Mouse (Mus musculus) midbrain, embryonic 13.5 days (tissue): ENCODE data around the gene Fbxo4. TPM values are rescaled to one million over a fixed set of nuclear protein-coding genes. Genes with fewer than 3 reads are reported as not detected.

ENCODE experiments used
- ATAC-seq: fragments of 200-750 bp; cut with Nextera tagmentation; 2 replicates; pipeline ENCODE4 v1.8.0; 2017; ENCODE audit warnings: mild to moderate bottlenecking, moderate TSS enrichment, moderate library complexity
- H3K27ac ChIP-seq: fragments of 300-500 bp; sonication (generic); 2 replicates; pipeline ENCODE4 v1.5.1; 2015; ENCODE audit warnings: inconsistent platforms, mild to moderate bottlenecking, moderate library complexity
- H3K27me3 ChIP-seq: fragments of 300-500 bp; sonication (generic); 2 replicates; pipeline ENCODE4 v1.6.1; 2015; ENCODE audit warnings: mild to moderate bottlenecking, inconsistent platforms
- H3K36me3 ChIP-seq: fragments of 300-500 bp; sonication (generic); 2 replicates; pipeline ENCODE4 v1.6.1; 2015; ENCODE audit warnings: mild to moderate bottlenecking, inconsistent platforms
- H3K4me1 ChIP-seq: fragments of 300-500 bp; sonication (generic); replicated peaks from 2 replicates; pipeline ENCODE4 v1.6.1; 2015; ENCODE audit warnings: inconsistent platforms
- H3K4me2 ChIP-seq: fragments of 300-500 bp; sonication (generic); replicated peaks from 2 replicates; pipeline ENCODE4 v1.6.1; 2015; ENCODE audit warnings: moderate library complexity, mild to moderate bottlenecking, inconsistent platforms
- H3K4me3 ChIP-seq: fragments of 300-500 bp; sonication (generic); replicated peaks from 2 replicates; pipeline ENCODE4 v1.5.1; 2015; ENCODE audit warnings: mild to moderate bottlenecking, inconsistent platforms
- H3K9ac ChIP-seq: fragments of 300-500 bp; sonication (generic); replicated peaks from 2 replicates; pipeline ENCODE4 v1.6.1; 2015; ENCODE audit warnings: mild to moderate bottlenecking, inconsistent platforms
- H3K9me3 ChIP-seq: fragments of 300-500 bp; sonication (generic); 2 replicates; pipeline ENCODE4 v1.6.1; 2016; ENCODE audit warnings: mild to moderate bottlenecking, inconsistent platforms
- WGBS: fragments of 180-500 bp; shearing (Covaris S2); methylation state at CpG from one replicate; pipeline ENCODE4 v1.1.7; 2015; 5-methylcytosine and 5-hydroxymethylcytosine counted together
- polyA plus RNA-seq: library from polyadenylated mRNA; unstranded; fragments of >200 nt; fragmentation: Nextera tagmentation; extraction: Ambion mirVana; gene quantifications from 2 replicates; pipeline ENCODE4 v1.2.1, GENCODE M21; 2015

Gene Fbxo4
- polyA plus RNA-seq, 1 experiment from 2014 or later = 7.3 TPM

GRCm38 (mm10) chr15:3970193-3970592, 9.2 kb downstream of the Fbxo4 start:
- no peak overlapping the region for H3K4me3 ChIP-seq
- no peak overlapping the region for H3K9ac ChIP-seq
- no peak overlapping the region for H3K4me2 ChIP-seq
- no peak overlapping the region for H3K27ac ChIP-seq
- H3K9me3 ChIP-seq = no peaks in the 10 kb centered on the region
- WGBS = 94% methylated on average over 6 of the region's 6 CpGs
- no peaks in the 10 kb centered on the region for H3K27me3 ChIP-seq
- no peaks in the 10 kb centered on the region for H3K4me1 ChIP-seq
- no peak for ATAC-seq
- peaks cover 8% of the 10 kb centered on the region for H3K36me3 ChIP-seq

GRCm38 (mm10) chr15:3969743-3970142, 9.6 kb downstream of the Fbxo4 start:
- no peaks in the 10 kb centered on the region for H3K9me3 ChIP-seq
- no peak overlapping the region for H3K9ac ChIP-seq
- WGBS = 94% methylated on average over 14 of the region's 14 CpGs
- no peaks in the 10 kb centered on the region for H3K27me3 ChIP-seq
- ATAC-seq = no peak
- peaks cover 8% of the 10 kb centered on the region for H3K36me3 ChIP-seq
- no peak overlapping the region for H3K27ac ChIP-seq
- H3K4me1 ChIP-seq = no peaks in the 10 kb centered on the region
- H3K4me2 ChIP-seq = no peak overlapping the region
- H3K4me3 ChIP-seq = no peak overlapping the region

GRCm38 (mm10) chr15:3962251-3962650, 17.1 kb downstream of the Fbxo4 start:
- H3K4me1 ChIP-seq = no peaks in the 10 kb centered on the region
- ATAC-seq = no peak
- no peak overlapping the region for H3K4me2 ChIP-seq
- no peak overlapping the region for H3K4me3 ChIP-seq
- 84% methylated on average over 8 of the region's 8 CpGs for WGBS
- H3K9me3 ChIP-seq = no peaks in the 10 kb centered on the region
- no peak overlapping the region for H3K27ac ChIP-seq
- no peaks in the 10 kb centered on the region for H3K27me3 ChIP-seq
- H3K9ac ChIP-seq = no peak overlapping the region
- H3K36me3 ChIP-seq = peaks cover 3% of the 10 kb centered on the region; the same call in 1 of the 2 replicates

- 39% methylated on average over 1 of the region's 1 CpGs for WGBS
- Histone ChIP-seq H3K27me3 (no peaks in the 10 kb centered on the region), H3K36me3 (no peaks in the 10 kb centered on the region), H3K4me2 (no peak overlapping the region), H3K9ac (no peak overlapping the region), H3K4me3 (no peak overlapping the region), H3K27ac (no peak overlapping the region), H3K4me1 (no peaks in the 10 kb centered on the region), H3K9me3 (no peaks in the 10 kb centered on the region)
- ATAC-seq = no peak
Measured at GRCm38 (mm10) chr15:3960094-3960493, 19.3 kb downstream of the Fbxo4 start.

GRCm38 (mm10) chr15:3957982-3958381, 21.4 kb downstream of the Fbxo4 start:
- Histone ChIP-seq H3K27ac (no peak overlapping the region), H3K36me3 (no peaks in the 10 kb centered on the region), H3K4me3 (no peak overlapping the region), H3K9ac (no peak overlapping the region), H3K9me3 (no peaks in the 10 kb centered on the region), H3K4me1 (no peaks in the 10 kb centered on the region), H3K27me3 (no peaks in the 10 kb centered on the region), H3K4me2 (no peak overlapping the region)
- 26% methylated on average over 4 of the region's 4 CpGs for WGBS
- 0 out of 2 replicates have a peak, but pooled peaks have one; percentile 17 for ATAC-seq

GRCm38 (mm10) chr15:3954971-3955370, 24.4 kb downstream of the Fbxo4 start:
- no peak overlapping the region for H3K27ac ChIP-seq
- H3K4me3 ChIP-seq = no peak overlapping the region
- H3K27me3 ChIP-seq = no peaks in the 10 kb centered on the region
- 73% methylated on average over 2 of the region's 2 CpGs for whole genome bisulfite sequencing
- H3K4me2 ChIP-seq = no peak overlapping the region
- no peaks in the 10 kb centered on the region for H3K4me1 ChIP-seq
- no peak overlapping the region for H3K9ac ChIP-seq
- no peaks in the 10 kb centered on the region for H3K36me3 ChIP-seq
- H3K9me3 ChIP-seq = no peaks in the 10 kb centered on the region
- ATAC-seq = no peak

- 89% methylated on average over 2 of the region's 2 CpGs for WGBS
- Histone ChIP-seq H3K4me2 (no peak overlapping the region), H3K36me3 (no peaks in the 10 kb centered on the region), H3K27ac (no peak overlapping the region), H3K4me3 (no peak overlapping the region), H3K4me1 (no peaks in the 10 kb centered on the region), H3K9me3 (no peaks in the 10 kb centered on the region), H3K27me3 (no peaks in the 10 kb centered on the region), H3K9ac (no peak overlapping the region)
- no peak for ATAC-seq
Measured at GRCm38 (mm10) chr15:3938132-3938531, 41.2 kb downstream of the Fbxo4 start.

GRCm38 (mm10) chr15:3936056-3936455, 43.3 kb downstream of the Fbxo4 start:
- no peak overlapping the region for H3K4me2 ChIP-seq
- H3K36me3 ChIP-seq = no peaks in the 10 kb centered on the region
- 88% methylated on average over 3 of the region's 3 CpGs for WGBS
- ATAC-seq = no peak
- H3K4me1 ChIP-seq = no peaks in the 10 kb centered on the region
- no peak overlapping the region for H3K27ac ChIP-seq
- H3K4me3 ChIP-seq = no peak overlapping the region
- H3K9me3 ChIP-seq = no peaks in the 10 kb centered on the region
- H3K27me3 ChIP-seq = no peaks in the 10 kb centered on the region
- H3K9ac ChIP-seq = no peak overlapping the region

GRCm38 (mm10) chr15:3933466-3933865, 45.9 kb downstream of the Fbxo4 start:
- H3K4me1 ChIP-seq = no peaks in the 10 kb centered on the region
- no peak for ATAC-seq
- H3K9ac ChIP-seq = no peak overlapping the region
- H3K9me3 ChIP-seq = no peaks in the 10 kb centered on the region
- 84% methylated on average over 4 of the region's 4 CpGs for WGBS
- H3K4me2 ChIP-seq = no peak overlapping the region
- no peaks in the 10 kb centered on the region for H3K36me3 ChIP-seq
- no peak overlapping the region for H3K27ac ChIP-seq
- H3K27me3 ChIP-seq = no peaks in the 10 kb centered on the region
- no peak overlapping the region for H3K4me3 ChIP-seq

- Histone ChIP-seq H3K9ac (no peak overlapping the region), H3K4me3 (no peak overlapping the region), H3K4me2 (no peak overlapping the region), H3K9me3 (no peaks in the 10 kb centered on the region), H3K27ac (no peak overlapping the region), H3K4me1 (no peaks in the 10 kb centered on the region), H3K36me3 (no peaks in the 10 kb centered on the region), H3K27me3 (no peaks in the 10 kb centered on the region)
- ATAC-seq = no peak
- 98% methylated on average over 1 of the region's 1 CpGs for WGBS
Measured at GRCm38 (mm10) chr15:3931931-3932330, 47.4 kb downstream of the Fbxo4 start.

Other genes with a start within 250 kb of the Fbxo4 start
- gene AW549877, start 16.2 kb upstream of the Fbxo4 start, polyA plus RNA-seq = 42.1 and 47.1 TPM in 2 replicates
- 211 and 247 TPM in 2 replicates for gene Oxct1, start 46.8 kb upstream of the Fbxo4 start, polyA plus RNA-seq